Mouse (Mus musculus): ENCODE measurements at regions not wholly inside any gene's neighbourhood (a gene's known extent, or its start where the extent isn't known, plus 50 kb on each side); places are given as distances from the start of the nearest gene placed in this dataset.
A peak's percentile ranks its signal among the peaks of the same experiment; 100 is the strongest.

DNA sequence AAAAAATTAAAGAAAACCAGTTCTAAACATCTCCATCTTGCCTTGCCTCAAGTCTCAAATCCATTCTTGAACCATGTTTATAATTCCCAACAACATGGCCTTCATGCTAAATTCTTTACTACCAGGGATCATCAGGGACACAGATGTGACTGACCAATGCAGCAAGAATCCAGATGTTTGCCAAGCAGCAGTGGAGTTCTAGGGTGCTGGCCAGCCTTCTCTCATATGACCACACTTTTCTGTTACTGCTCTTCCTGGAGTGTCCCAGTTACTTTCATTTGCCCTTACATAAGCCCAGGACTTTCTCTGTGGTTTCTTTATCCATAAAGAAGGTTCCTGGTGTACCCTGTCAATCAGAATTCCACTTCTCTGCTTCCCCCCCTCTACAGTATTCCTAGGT, 185.4 kb upstream of the Cd180 start:
- no peak for DNase-seq (ENCODE audit: low spot score)

- DNase-seq (ENCODE audit: low spot score), result no peak
These were observed 182.6 kb upstream of the Cd180 start for GRCm38 (mm10) chr13:102510733-102511279.

GRCm38 (mm10) chr13:102518169-102518882, 175.0 kb upstream of the Cd180 start:
- no peak for DNase-seq (ENCODE audit: low spot score)

GRCm38 (mm10) chr13:102521427-102521826, 171.9 kb upstream of the Cd180 start:
- no peak for DNase-seq (ENCODE audit: low spot score)

DNA sequence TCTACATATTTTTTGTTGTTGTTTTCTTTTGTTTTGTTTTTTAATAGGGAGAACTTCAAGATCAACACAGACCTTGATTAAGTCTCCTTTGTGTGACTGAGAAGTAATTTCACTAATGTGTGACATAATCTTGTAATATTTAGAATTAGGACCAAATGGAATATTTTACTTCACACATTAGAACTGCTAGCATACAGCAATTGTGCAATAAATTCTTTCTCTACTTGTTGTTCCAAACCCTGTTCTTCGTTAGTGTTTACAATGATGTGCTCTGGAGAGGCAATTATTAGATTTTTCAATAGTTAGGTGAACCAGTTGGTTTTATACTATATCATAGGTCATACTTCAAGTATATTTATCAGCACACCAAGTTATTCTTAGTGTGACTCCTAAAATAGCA, 171.3 kb upstream of the Cd180 start:
- no peak for DNase-seq (ENCODE audit: low spot score)

- DNase-seq (ENCODE audit: low spot score), result no peak
These were observed 166.7 kb upstream of the Cd180 start for GRCm38 (mm10) chr13:102526621-102527140.

GRCm38 (mm10) chr13:102533784-102534183, 159.6 kb upstream of the Cd180 start:
- DNase-seq (ENCODE audit: low spot score), result no peak

GRCm38 (mm10) chr13:102537424-102538242, 155.7 kb upstream of the Cd180 start:
- peak; percentile 17 for DNase-seq (ENCODE audit: low spot score)

- no peak for DNase-seq (ENCODE audit: low spot score)
These were observed 152.9 kb upstream of the Cd180 start for GRCm38 (mm10) chr13:102540436-102540835.

GRCm38 (mm10) chr13:102544359-102545165, 148.8 kb upstream of the Cd180 start:
- no peak for DNase-seq (ENCODE audit: low spot score)

DNA sequence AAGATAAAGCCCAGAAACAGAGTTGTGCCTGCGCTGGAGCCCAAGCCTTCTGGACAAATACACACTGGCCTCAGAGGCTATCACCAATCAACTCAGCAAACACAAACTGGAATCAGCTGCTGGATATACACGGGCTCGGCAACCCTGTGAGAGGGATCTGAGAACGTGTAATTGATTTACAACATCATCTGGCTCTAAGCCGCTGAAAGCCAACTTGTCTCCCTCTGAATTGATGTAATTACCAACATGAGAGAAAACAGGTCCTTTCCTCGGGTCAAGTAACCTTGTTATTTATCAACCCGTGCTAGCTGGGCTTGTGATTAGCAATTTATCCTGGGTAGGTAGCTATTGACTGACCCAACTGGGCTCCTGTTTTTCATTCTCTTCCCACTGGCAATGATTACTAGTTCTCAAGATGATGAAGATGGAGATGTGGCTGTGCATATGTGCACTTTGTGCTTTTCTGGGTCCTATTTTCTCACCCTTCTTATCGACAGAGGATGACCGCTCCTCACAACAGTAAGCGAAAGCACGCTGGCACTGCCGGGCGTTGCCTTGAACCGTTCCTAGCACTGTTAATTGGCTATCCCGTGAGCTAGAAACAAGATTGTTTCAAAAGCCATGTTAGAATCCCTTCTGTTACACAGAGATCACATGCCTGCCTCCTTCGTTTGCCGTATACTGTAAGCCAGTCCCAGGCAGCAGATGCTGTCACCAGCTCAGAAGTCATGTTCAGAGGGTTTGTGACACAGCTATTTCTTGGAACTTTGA, 147.3 kb upstream of the Cd180 start:
- peak; percentile 18 for DNase-seq (ENCODE audit: low spot score)

DNA sequence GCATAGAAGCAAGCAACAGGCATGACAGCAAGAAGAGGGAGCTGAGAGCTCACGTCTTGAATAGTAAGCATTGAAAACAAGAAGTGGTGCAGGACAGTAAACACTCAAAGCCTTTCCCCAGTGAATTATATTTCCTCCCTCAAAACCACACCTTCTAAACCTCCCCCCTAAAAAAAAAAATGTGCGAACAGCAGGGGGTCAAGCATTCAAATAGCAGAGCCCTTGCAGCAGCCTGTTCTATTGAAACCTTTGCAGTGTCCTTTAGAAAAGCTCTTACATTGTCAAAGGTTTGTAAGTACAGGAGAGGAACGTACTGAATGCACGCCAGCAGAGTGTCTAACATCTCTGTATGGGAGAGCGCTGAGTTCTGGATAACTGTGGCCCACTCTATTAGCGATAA, 145.1 kb upstream of the Cd180 start:
- no peak for DNase-seq (ENCODE audit: low spot score)

- DNase-seq (ENCODE audit: low spot score), result no peak
These were observed 126.3 kb upstream of the Cd180 start for GRCm38 (mm10) chr13:102566846-102567572.

DNA sequence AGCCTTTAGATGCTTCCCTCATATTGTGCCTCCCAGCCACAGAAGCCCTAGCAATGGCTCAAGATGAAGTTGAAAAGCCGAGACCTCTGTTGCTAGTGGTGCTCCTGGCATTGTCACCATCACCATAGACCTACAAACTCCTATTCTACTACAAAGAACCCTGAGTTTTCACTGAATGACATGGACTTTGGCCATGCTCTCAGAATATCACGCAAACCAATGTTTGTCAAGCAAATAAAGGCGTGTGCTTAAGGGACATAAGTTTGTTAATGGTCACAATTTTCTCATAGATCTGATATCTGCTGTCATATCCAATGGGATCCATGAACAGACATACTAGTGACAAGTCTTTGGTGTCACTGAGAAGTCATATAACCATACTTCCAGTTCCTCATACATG, 123.8 kb upstream of the Cd180 start:
- no peak for DNase-seq (ENCODE audit: low spot score)

GRCm38 (mm10) chr13:102570286-102570685, 123.1 kb upstream of the Cd180 start:
- DNase-seq (ENCODE audit: low spot score), result no peak

DNA sequence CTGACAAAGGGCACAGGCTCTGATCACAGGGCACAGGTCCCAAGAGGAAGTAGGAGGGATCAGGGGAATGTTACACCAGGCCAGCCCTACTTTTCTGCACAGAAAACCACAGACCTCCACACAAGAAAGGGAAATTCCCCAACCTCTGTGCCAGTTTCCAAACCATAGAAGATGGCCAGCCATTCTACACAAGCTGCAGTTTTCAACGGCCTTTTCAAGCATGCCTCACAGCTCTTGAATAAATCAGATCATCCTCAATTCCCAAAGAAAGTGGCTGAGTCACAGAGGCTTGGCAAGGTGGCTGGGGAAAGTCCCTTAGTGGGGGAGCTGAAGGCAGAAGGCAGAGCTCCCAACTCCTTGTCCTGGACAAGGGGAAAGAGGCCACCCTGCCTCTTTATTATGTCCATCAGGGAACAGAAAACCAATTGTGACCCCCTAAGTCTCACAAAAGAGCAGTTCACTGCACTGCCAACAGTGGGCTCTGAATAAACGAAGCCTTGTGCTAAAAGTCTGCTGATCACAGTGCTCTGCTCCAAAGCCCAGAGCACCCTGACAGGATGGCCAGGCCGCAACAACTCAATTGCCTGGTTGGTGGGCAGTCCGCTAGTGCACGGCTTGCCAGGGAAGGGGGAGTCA, 120.0 kb upstream of the Cd180 start:
- no peak for DNase-seq (ENCODE audit: low spot score)

DNA sequence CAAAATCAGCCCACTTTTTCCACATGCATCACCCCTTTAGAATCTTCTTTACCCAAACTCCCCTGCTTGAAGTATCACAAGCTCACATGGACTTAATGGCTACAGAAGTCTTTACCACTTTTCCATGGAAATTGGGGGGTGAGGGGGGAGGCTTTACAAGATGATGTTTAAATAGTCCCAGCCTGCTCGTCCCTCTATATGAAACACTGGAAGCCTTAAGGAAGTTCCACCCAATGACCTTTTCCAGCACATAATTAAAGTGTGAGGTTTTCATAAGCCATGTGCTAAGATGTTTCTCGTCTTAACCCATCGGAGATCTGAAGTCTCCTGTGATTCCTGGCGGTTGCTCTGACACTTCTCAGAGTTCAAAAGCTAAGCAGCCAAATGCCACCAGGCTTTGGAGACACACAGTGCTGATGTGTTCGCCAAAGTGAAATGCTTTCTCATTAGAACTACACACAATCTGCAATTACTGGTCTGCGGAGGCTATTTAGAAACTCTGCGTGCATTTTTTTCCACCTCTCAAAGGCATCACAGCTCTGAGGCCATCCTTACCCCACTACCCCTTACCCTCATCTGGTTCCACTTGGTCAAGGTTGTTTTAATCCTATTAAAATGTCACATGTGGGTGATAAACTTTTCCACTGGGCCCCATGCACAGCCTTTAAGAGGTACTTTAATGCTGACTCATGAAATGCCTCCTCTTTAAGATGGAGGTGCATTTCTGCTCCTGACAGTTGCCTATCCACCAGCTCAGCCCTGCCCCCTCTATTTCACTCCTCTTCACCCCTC, 116.3 kb upstream of the Cd180 start:
- no peak for DNase-seq (ENCODE audit: low spot score)

- DNase-seq (ENCODE audit: low spot score), result no peak
These were observed 114.5 kb upstream of the Cd180 start for GRCm38 (mm10) chr13:102578811-102579210.

DNA sequence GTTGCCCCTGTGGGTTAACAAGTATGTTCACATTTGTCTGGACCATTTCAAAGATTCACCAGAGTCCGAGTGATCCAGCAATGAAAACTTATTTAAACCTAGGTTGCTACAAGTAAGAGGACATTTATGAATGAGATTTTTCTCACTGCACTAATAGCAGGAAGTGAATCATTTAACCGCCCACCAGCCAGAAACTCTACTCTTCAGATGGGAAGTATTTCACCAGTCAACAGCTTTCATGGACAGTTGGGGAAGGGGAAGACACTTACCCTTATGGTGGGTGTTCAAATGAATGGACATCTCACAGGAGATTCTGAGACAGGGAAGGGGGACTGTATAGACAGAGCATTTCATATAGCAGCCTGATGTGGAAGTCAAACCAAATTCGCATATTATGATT, 113.7 kb upstream of the Cd180 start:
- DNase-seq (ENCODE audit: low spot score), result no peak
